22 mouse cellular contexts compared by ENCODE assay signal in genomic region chrX:7847845-7848244, GRCm38 (mm10). TPM values are rescaled to one million over a fixed set of nuclear protein-coding genes. Genes with fewer than 3 reads are reported as not detected.
DNase-seq lines count a peak whose midpoint lies in the region; ATAC-seq and TF ChIP-seq lines count a peak whose summit lies in the region.
"Had no signal": no experiment of that assay in that cellular context is flagged by ENCODE, and none has a peak within 500 bp of the region (broad histone marks: within the 10 kb centered on the region; RNA-seq: fewer than 3 reads in every experiment).

No protein-coding gene starts in this region.

- no peak for ATAC-seq in midbrain, embryonic 14.5 days (ENCODE audit: low FRiP score, low TSS enrichment)
- no peak for ATAC-seq in lung, postnatal 0 days
- ATAC-seq: intestine, embryonic 15.5 days; Patski had no signal

- H3K4me1 ChIP-seq in heart, embryonic 10.5 days: no peaks in the 10 kb centered on the region
- peaks cover 10% of the 10 kb centered on the region for H3K4me1 ChIP-seq in midbrain, embryonic 14.5 days (ENCODE audit: control insufficient read depth, insufficient read depth, low read length)
- peaks cover 12% of the 10 kb centered on the region for H3K4me1 ChIP-seq in midbrain, embryonic 10.5 days
- no peaks in the 10 kb centered on the region for H3K4me1 ChIP-seq in lung, postnatal 0 days (ENCODE audit: insufficient read depth, low read depth, low read length)
- H3K4me1 ChIP-seq: intestine, embryonic 15.5 days had no signal

- H3K36me3 ChIP-seq in heart, embryonic 10.5 days: peaks cover 10% of the 10 kb centered on the region; the same call in 1 of the 2 replicates
- H3K36me3 ChIP-seq in midbrain, embryonic 14.5 days (ENCODE audit: control insufficient read depth, insufficient read depth, low read length): 0 out of 2 replicates have a peak, but pooled peaks cover 5% of the 10 kb centered on the region
- H3K36me3 ChIP-seq in midbrain, embryonic 10.5 days: peaks cover 41% of the 10 kb centered on the region
- H3K36me3 ChIP-seq in lung, postnatal 0 days (ENCODE audit: insufficient read depth, low read length): no peaks in the 10 kb centered on the region
- H3K36me3 ChIP-seq: embryonic facial prominence, embryonic 15.5 days; intestine, embryonic 15.5 days had no signal

- TF ChIP-seq CTCF in lung, postnatal 0 days (IDR thresholded peaks at IDR 0.05): no peak

- no peak overlapping the region for H3K4me2 ChIP-seq in midbrain, embryonic 14.5 days (ENCODE audit: low read length)
- H3K4me2 ChIP-seq in lung, postnatal 0 days (replicated peaks; ENCODE audit: low read depth, low read length): no peak overlapping the region
- H3K4me2 ChIP-seq: embryonic facial prominence, embryonic 15.5 days; heart, embryonic 13.5 days; intestine, embryonic 15.5 days; kidney, embryonic 15.5 days; liver, embryonic 11.5 days had no signal

- WGBS in heart, embryonic 10.5 days: 75% methylated on average over 2 of the region's 2 CpGs
- 79% methylated on average over 2 of the region's 2 CpGs for WGBS in midbrain, embryonic 14.5 days
- 89% methylated on average over 2 of the region's 2 CpGs for WGBS in midbrain, embryonic 10.5 days
- WGBS in lung, postnatal 0 days: 83% methylated on average over 2 of the region's 2 CpGs

- no peak overlapping the region for H3K9ac ChIP-seq in midbrain, embryonic 14.5 days (replicated peaks; ENCODE audit: low read length)
- H3K9ac ChIP-seq in lung, postnatal 0 days (replicated peaks; ENCODE audit: low read depth): no peak overlapping the region
- H3K9ac ChIP-seq: embryonic facial prominence, embryonic 15.5 days; heart, embryonic 13.5 days; intestine, embryonic 15.5 days; kidney, embryonic 15.5 days had no signal

- no peak overlapping the region for H3K27ac ChIP-seq in heart, embryonic 10.5 days
- no peak overlapping the region for H3K27ac ChIP-seq in midbrain, embryonic 14.5 days (replicated peaks; ENCODE audit: low read depth, low read length)
- no peak overlapping the region for H3K27ac ChIP-seq in midbrain, embryonic 10.5 days (replicated peaks)
- no peak overlapping the region for H3K27ac ChIP-seq in lung, postnatal 0 days (ENCODE audit: low read length)
- H3K27ac ChIP-seq: embryonic facial prominence, embryonic 15.5 days; gastrocnemius, adult 2 months; heart, embryonic 13.5 days; intestine, embryonic 15.5 days; kidney, embryonic 15.5 days; stomach, postnatal 0 days had no signal

- TF ChIP-seq EP300 in lung, postnatal 0 days (IDR thresholded peaks at IDR 0.05): no peak

- H3K9me3 ChIP-seq in heart, embryonic 10.5 days: no peaks in the 10 kb centered on the region
- no peaks in the 10 kb centered on the region for H3K9me3 ChIP-seq in midbrain, embryonic 14.5 days (ENCODE audit: control insufficient read depth, low read length)
- no peaks in the 10 kb centered on the region for H3K9me3 ChIP-seq in midbrain, embryonic 10.5 days (replicated peaks)
- H3K9me3 ChIP-seq in lung, postnatal 0 days (ENCODE audit: low read length): no peaks in the 10 kb centered on the region
- H3K9me3 ChIP-seq: embryonic facial prominence, embryonic 15.5 days; heart, embryonic 13.5 days; intestine, embryonic 15.5 days; kidney, embryonic 15.5 days; megakaryocyte, embryonic 14.5 days had no signal

- H3K4me3 ChIP-seq in heart, embryonic 10.5 days: no peak overlapping the region
- no peak overlapping the region for H3K4me3 ChIP-seq in midbrain, embryonic 14.5 days (replicated peaks; ENCODE audit: low read depth, low read length)
- H3K4me3 ChIP-seq in midbrain, embryonic 10.5 days: no peak overlapping the region
- H3K4me3 ChIP-seq in lung, postnatal 0 days (ENCODE audit: low read depth, low read length): no peak overlapping the region
- H3K4me3 ChIP-seq: embryonic facial prominence, embryonic 15.5 days; gastrocnemius, adult 2 months; heart, embryonic 13.5 days; intestine, embryonic 15.5 days; kidney, embryonic 15.5 days; megakaryocyte, embryonic 14.5 days had no signal

- DNase-seq in cerebellum, postnatal 10 days: peak; percentile 69 to 75
- no peak for DNase-seq in cerebellum, adult 8-10 months
- peak; percentile 24 for DNase-seq in heart, embryonic 10.5 days (ENCODE audit: low spot score)
- DNase-seq in heart, postnatal 4 days: no peak
- DNase-seq in midbrain, embryonic 14.5 days: peak; percentile 28
- DNase-seq in midbrain, embryonic 10.5 days (ENCODE audit: low spot score): no peak
- DNase-seq in brain, adult 2 months (ENCODE audit: low read depth, low spot score): peak; percentile 16
- DNase-seq in lung, postnatal 0 days (ENCODE audit: low spot score): no peak
- DNase-seq: adrenal gland, adult 8-10 months; cerebellum, postnatal 36 days; gastrocnemius, adult 2 months; heart, adult 11 months; kidney, postnatal 4 days; lung, adult 18-20 months had no signal

- H3K27me3 ChIP-seq in heart, embryonic 10.5 days (ENCODE audit: insufficient read depth, poor library complexity, severe bottlenecking): no peaks in the 10 kb centered on the region
- H3K27me3 ChIP-seq in midbrain, embryonic 14.5 days (ENCODE audit: control insufficient read depth, insufficient read depth, low read length): no peaks in the 10 kb centered on the region
- H3K27me3 ChIP-seq in midbrain, embryonic 10.5 days (ENCODE audit: low read depth, poor library complexity, severe bottlenecking): no peaks in the 10 kb centered on the region
- H3K27me3 ChIP-seq in lung, postnatal 0 days (replicated peaks; ENCODE audit: insufficient read depth, low read length): no peaks in the 10 kb centered on the region
- H3K27me3 ChIP-seq: embryonic facial prominence, embryonic 15.5 days; heart, embryonic 13.5 days; intestine, embryonic 15.5 days; kidney, embryonic 15.5 days; megakaryocyte, embryonic 14.5 days; Patski had no signal

RNA-seq across cellular contexts. Expression of gene Otud5, which starts 6.7 kb away (rescaled TPM):
- 33.0 and 43.8 TPM in 2 replicates for polyA plus RNA-seq in heart, embryonic 10.5 days (2016; fragmentation: Nextera tagmentation; extraction: Ambion mirVana)
- 10 to 100 TPM; 34.8 to 39.3 TPM for total RNA-seq in heart, postnatal 4 days (2021)
- 32.3 and 38.0 TPM in 2 replicates for polyA plus RNA-seq in midbrain, embryonic 14.5 days (2014; fragmentation: Nextera tagmentation; extraction: Ambion mirVana)
- 40.7 and 45.1 TPM in 2 replicates for polyA plus RNA-seq in midbrain, embryonic 10.5 days (2016; fragmentation: Nextera tagmentation; extraction: Ambion mirVana)
- polyA plus RNA-seq in lung, postnatal 0 days (2015; fragmentation: Nextera tagmentation; extraction: Ambion mirVana): 29.0 and 30.3 TPM in 2 replicates

RNA-seq across cellular contexts. Expression of gene Kcnd1, which starts 25.8 kb away (rescaled TPM):
- polyA plus RNA-seq in heart, embryonic 10.5 days (2016; fragmentation: Nextera tagmentation; extraction: Ambion mirVana): 1.1 and 1.4 TPM in 2 replicates
- under 1 TPM; 0.48 to 0.59 TPM for total RNA-seq in heart, postnatal 4 days (2021)
- 1.7 and 2.3 TPM in 2 replicates for polyA plus RNA-seq in midbrain, embryonic 14.5 days (2014; fragmentation: Nextera tagmentation; extraction: Ambion mirVana)
- polyA plus RNA-seq in midbrain, embryonic 10.5 days (2016; fragmentation: Nextera tagmentation; extraction: Ambion mirVana): 0.59 and 1.1 TPM in 2 replicates
- polyA plus RNA-seq in lung, postnatal 0 days (2015; fragmentation: Nextera tagmentation; extraction: Ambion mirVana): 0.30 and 0.41 TPM in 2 replicates

RNA-seq across cellular contexts. Expression of gene Pim2, which starts 30.2 kb away (rescaled TPM):
- 7.0 and 7.8 TPM in 2 replicates for polyA plus RNA-seq in heart, embryonic 10.5 days (2016; fragmentation: Nextera tagmentation; extraction: Ambion mirVana)
- total RNA-seq in heart, postnatal 4 days (2021): 1 to 10 TPM; 3.3 to 5.0 TPM
- 13.9 and 18.8 TPM in 2 replicates for polyA plus RNA-seq in midbrain, embryonic 14.5 days (2014; fragmentation: Nextera tagmentation; extraction: Ambion mirVana)
- 14.0 and 16.5 TPM in 2 replicates for polyA plus RNA-seq in midbrain, embryonic 10.5 days (2016; fragmentation: Nextera tagmentation; extraction: Ambion mirVana)
- polyA plus RNA-seq in lung, postnatal 0 days (2015; fragmentation: Nextera tagmentation; extraction: Ambion mirVana): 5.5 and 7.0 TPM in 2 replicates

RNA-seq across cellular contexts. Expression of gene Slc35a2, which starts 36.0 kb away (rescaled TPM):
- polyA plus RNA-seq in heart, embryonic 10.5 days (2016; fragmentation: Nextera tagmentation; extraction: Ambion mirVana): 32.2 and 33.5 TPM in 2 replicates
- total RNA-seq in heart, postnatal 4 days (2021): 10 to 100 TPM; 15.5 to 17.7 TPM
- polyA plus RNA-seq in midbrain, embryonic 14.5 days (2014; fragmentation: Nextera tagmentation; extraction: Ambion mirVana): 17.4 and 24.6 TPM in 2 replicates
- 28.3 and 31.4 TPM in 2 replicates for polyA plus RNA-seq in midbrain, embryonic 10.5 days (2016; fragmentation: Nextera tagmentation; extraction: Ambion mirVana)
- polyA plus RNA-seq in lung, postnatal 0 days (2015; fragmentation: Nextera tagmentation; extraction: Ambion mirVana): 30.0 and 32.2 TPM in 2 replicates

RNA-seq across cellular contexts. Expression of gene Pqbp1, which starts 51.2 kb away (rescaled TPM):
- polyA plus RNA-seq in heart, embryonic 10.5 days (2016; fragmentation: Nextera tagmentation; extraction: Ambion mirVana): 80.4 and 107 TPM in 2 replicates
- total RNA-seq in heart, postnatal 4 days (2021): 10 to 100 TPM; 35.0 to 37.7 TPM
- 181 and 219 TPM in 2 replicates for polyA plus RNA-seq in midbrain, embryonic 14.5 days (2014; fragmentation: Nextera tagmentation; extraction: Ambion mirVana)
- polyA plus RNA-seq in midbrain, embryonic 10.5 days (2016; fragmentation: Nextera tagmentation; extraction: Ambion mirVana): 132 and 146 TPM in 2 replicates
- 80.1 and 80.4 TPM in 2 replicates for polyA plus RNA-seq in lung, postnatal 0 days (2015; fragmentation: Nextera tagmentation; extraction: Ambion mirVana)

Comparison
In these comparisons a context has a peak if more than half of its experiments do, and no peak if none do; other contexts are left out.
1. DNase-seq: peak in cerebellum, postnatal 10 days (2 of 2), heart, embryonic 10.5 days (single experiment), midbrain, embryonic 14.5 days (single experiment) and brain, adult 2 months (single experiment); none in cerebellum, adult 8-10 months (single experiment), heart, postnatal 4 days (single experiment), midbrain, embryonic 10.5 days (single experiment) and lung, postnatal 0 days (single experiment).